Mouse (Mus musculus) neutrophil, adult 5-6 weeks (primary cell): ENCODE measurements around the gene Gm37596. TPM values are rescaled to one million over a fixed set of nuclear protein-coding genes. Genes with fewer than 3 reads are reported as not detected.
"Not testable (repeated sequence)": the region's sequence is repeated elsewhere in the genome, so short reads cannot be mapped to it uniquely, and the experiment has no call there.

Experiments
- ATAC-seq: fragments of 151-379, 151-347 bp; 2 replicates; pipeline ENCODE4 v1.8.0; 2017; ENCODE audit warnings: mild to moderate bottlenecking, moderate TSS enrichment; ENCODE audit not compliant: insufficient number of reproducible peaks, poor library complexity, low FRiP score, severe bottlenecking; ENCODE audit errors: extremely low read depth
- total RNA-seq: library from RNA; stranded (forward); fragments of 200-1000 nt; gene quantifications from 2 replicates; pipeline ENCODE4 v1.2.3, GENCODE M21; 2017

Gene Gm37596
- not detected in 2 replicates for total RNA-seq

DNA sequence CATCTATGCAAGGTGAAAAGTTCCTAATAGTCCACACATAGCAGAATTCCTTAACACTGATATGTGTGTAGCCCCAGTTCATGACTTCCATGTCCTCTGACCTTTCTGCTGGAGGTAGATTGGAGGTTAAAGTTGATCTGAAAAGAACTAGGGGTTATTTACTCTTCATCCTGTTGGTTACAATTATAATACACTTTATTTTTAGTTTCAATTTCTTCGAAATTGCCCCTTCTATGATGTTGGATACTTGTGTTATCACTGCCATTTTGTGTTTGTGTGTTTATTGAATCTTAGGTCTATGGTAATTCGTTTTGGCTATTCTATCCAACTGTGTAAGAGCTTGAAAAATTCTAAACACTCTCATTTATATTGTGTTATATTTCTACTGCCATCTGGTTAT is at the start of gene Gm37596:
Gene Gm37596, minus strand, starts transcription at position 101 of the 400 bp plus-strand sequence.
- ATAC-seq = not testable (repeated sequence)

DNA sequence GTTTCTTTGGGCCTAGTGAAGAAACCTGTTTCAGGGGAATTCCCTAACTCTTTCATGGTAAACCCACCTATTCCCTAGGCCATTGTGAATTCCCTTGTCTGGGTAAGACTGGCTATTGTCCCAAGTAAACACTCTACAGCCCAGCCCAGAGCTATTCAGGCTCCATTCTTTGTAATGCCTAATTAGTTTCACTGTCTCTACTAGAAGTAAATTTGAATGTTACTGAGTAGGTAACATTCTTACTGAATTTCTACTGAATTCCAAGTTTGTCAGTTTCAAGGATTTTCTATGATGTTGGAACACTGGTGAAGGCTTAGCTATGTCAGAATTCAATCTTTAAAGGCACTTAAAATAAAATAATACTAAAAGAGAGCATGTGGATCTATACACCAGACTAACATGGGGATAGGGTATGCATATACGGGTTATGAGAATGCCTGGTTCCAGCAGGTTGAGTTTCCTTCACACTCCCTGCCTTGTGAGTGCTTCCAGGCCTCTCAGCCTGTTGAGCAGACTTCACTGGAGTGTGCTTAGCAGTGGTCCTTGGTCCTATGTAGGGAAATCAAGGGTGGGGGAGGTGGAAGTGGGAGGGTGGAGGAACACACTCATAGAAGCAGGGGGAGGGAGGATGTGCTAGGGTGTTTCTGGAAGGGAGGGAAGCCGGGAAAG is 16.2 kb upstream of the Gm37596 start:
- ATAC-seq = not testable (repeated sequence)

DNA sequence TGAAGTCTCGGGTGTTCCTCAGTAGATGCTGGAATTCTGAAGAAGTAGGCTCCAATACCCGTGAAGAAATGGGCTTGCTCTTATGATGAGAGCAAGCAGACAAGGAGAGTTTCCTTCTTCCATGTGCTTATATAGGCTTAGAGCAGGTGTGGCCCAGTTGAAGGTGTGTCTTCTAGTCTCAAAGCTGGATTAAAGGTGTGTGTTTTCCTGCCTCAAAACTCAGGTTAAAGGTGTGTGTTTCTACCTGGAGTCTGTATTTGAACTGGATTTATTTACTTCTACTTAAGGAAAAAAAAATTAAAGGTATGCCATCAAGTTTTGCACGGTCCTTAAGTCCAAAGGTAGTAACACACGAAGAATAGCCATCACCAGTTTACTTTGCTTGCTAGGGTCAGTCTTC is 16.7 kb downstream of the Gm37596 start, which contains the start of gene Tdpoz1:
Gene Tdpoz1, minus strand, starts transcription at position 101 of the 400 bp plus-strand sequence.
- not testable (repeated sequence) for ATAC-seq

DNA sequence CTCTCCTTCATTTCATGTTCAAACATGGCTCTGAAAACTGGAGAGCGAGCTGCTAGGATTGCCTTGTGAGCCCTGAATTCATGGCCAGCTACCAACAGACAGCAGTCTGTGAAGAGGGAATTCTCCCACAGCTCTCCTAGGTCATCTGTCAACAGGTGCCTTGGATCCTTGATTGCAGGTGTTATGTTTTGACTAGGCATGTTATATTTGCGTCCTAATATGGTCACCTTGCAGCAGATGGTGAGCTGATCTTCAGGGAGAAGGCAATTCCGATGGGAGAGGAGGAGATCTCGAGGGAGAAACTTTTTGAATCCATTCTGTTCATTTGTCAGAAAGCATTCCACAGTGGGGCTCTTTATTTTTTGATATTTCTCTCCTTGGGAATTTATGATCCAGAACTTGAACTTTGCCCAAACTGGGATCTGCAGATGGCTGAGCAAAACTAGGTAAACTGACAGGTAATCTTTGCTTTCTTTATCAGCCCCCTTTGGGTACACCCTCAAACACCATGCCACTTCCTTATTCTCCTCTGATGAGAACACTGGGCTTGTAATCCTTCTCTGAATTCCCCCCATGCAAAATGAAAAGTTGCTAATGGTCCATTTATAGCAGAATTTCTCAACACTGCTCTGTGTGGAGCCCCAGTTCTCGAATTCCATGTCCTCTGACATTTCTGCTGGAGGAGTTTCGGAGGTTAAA is 21.9 kb downstream of the Gm37596 start:
- ATAC-seq = not testable (repeated sequence)

DNA sequence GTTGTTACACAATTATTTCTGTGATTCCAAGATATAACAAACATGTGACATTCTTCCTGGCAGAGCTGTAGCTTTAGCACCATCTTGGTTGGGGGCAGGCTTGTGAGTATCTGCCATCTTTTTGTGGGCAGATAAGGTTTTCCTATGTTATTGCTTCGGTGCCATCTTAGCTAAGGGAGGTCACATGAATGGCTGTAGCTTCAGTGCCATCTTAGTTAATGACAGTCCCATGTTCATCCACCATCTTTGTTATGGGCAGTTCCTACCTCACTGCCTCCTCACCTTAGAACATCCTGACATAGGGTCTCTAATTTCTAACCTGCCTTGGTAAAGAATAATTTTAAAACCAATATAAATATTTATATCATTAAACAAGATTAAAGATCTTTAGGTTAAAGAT is 38.6 kb downstream of the Gm37596 start:
- ATAC-seq = no peak

DNA sequence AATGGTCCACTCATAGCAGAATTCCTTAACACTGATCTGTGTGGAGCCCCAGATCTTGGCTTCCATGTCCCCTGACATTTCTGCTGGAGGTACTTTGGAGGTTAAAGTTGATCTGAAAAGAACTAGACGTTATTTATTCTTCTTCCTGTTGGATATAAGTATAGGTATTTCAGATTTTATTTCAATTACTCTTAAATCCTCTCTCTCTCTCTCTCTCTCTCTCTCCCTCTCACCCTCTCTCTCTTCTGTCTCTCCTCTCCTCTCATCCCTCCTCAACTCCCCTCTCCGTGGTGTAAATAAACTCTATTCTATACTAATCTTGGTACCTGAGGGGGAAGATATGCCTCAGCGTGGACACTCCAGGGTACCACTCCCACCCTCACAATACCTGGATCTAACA is 40.3 kb downstream of the Gm37596 start, which contains the start of gene Tdpoz2:
Gene Tdpoz2, minus strand, starts transcription at position 101 of the 400 bp plus-strand sequence.
- no peak for ATAC-seq

Other genes starting within 250 kb of the Gm37596 start
- not detected in 2 replicates for gene Tchhl1, start 224.3 kb downstream of the Gm37596 start, total RNA-seq
- 584 and 660 TPM in 2 replicates for gene S100a11, start 172.6 kb downstream of the Gm37596 start, total RNA-seq
- gene S100a10, start 138.0 kb downstream of the Gm37596 start, total RNA-seq = 406 and 416 TPM in 2 replicates
- not detected in 2 replicates for gene Tdpoz2, start 40.4 kb downstream of the Gm37596 start, total RNA-seq
- gene Tdpoz1, start 16.8 kb downstream of the Gm37596 start, total RNA-seq = not detected in 2 replicates
- not detected in 2 replicates for gene Gm5773, start 79.9 kb upstream of the Gm37596 start, total RNA-seq
- not detected in 2 replicates for gene Tdpoz4, start 103.3 kb upstream of the Gm37596 start, total RNA-seq
- not detected in 2 replicates for gene Tdpoz3, start 132.9 kb upstream of the Gm37596 start, total RNA-seq